Mouse (Mus musculus) embryonic facial prominence, embryonic 14.5 days (tissue): ENCODE data around the gene Dock1. TPM values are rescaled to one million over a fixed set of nuclear protein-coding genes. Genes with fewer than 3 reads are reported as not detected.
A peak's percentile ranks its signal among the peaks of the same experiment; 100 is the strongest.

Experiments
- ATAC-seq: fragments of 200-750 bp; cut with Nextera tagmentation; 2 replicates; pipeline ENCODE4 v1.8.0; 2017; ENCODE audit warnings: low read depth, moderate number of reproducible peaks, moderate TSS enrichment
- DNase-seq: peaks from one replicate; pipeline ENCODE4 v3.0.0-alpha.2; 2015; ENCODE audit warnings: low spot score
- H3K27ac ChIP-seq: fragments of 300-500 bp; sonication (generic); replicated peaks from 2 replicates; pipeline ENCODE4 v1.5.1; 2014; ENCODE audit warnings: low read depth, mild to moderate bottlenecking, low read length, moderate library complexity
- H3K27me3 ChIP-seq: fragments of 300-500 bp; sonication (generic); replicated peaks from 2 replicates; pipeline ENCODE4 v1.6.1; 2014; ENCODE audit warnings: low read length; ENCODE audit not compliant: control insufficient read depth, insufficient read depth
- H3K36me3 ChIP-seq: fragments of 300-500 bp; sonication (generic); 2 replicates; pipeline ENCODE4 v1.6.1; 2014; ENCODE audit warnings: low read length, mixed read lengths; ENCODE audit not compliant: control insufficient read depth, insufficient read depth
- H3K4me1 ChIP-seq: fragments of 300-500 bp; sonication (generic); 2 replicates; pipeline ENCODE4 v1.6.1; 2014; ENCODE audit warnings: antibody characterized with exemption, low read length; ENCODE audit not compliant: control insufficient read depth, insufficient read depth
- H3K4me2 ChIP-seq: fragments of 300-500 bp; sonication (generic); 2 replicates; pipeline ENCODE4 v1.6.1; 2014; ENCODE audit warnings: low read depth, mild to moderate bottlenecking, low read length, moderate library complexity, mixed read lengths
- H3K4me3 ChIP-seq: fragments of 300-500 bp; sonication (generic); 2 replicates; pipeline ENCODE4 v1.5.1; 2014; ENCODE audit warnings: low read depth, mild to moderate bottlenecking, low read length
- H3K9ac ChIP-seq: fragments of 300-500 bp; sonication (generic); 2 replicates; pipeline ENCODE4 v1.6.1; 2014; ENCODE audit warnings: low read depth, mild to moderate bottlenecking, low read length, moderate library complexity, mixed read lengths
- H3K9me3 ChIP-seq: fragments of 300-500 bp; sonication (generic); 2 replicates; pipeline ENCODE4 v1.6.1; 2016; ENCODE audit warnings: low read length; ENCODE audit not compliant: control insufficient read depth
- WGBS: fragments of 180-500 bp; shearing (Covaris S2); extraction: QIAGEN DNeasy Blood & Tissue Kit; methylation state at CpG from one replicate; pipeline ENCODE4 v1.1.7; 2014; 5-methylcytosine and 5-hydroxymethylcytosine counted together
- polyA plus RNA-seq: library from polyadenylated mRNA; unstranded; fragments of >200 nt; fragmentation: Nextera tagmentation; extraction: Ambion mirVana; gene quantifications from 2 replicates; pipeline ENCODE4 v1.2.1, GENCODE M21; 2014

Gene Dock1
- polyA plus RNA-seq, 1 experiment from 2014 or later = 35.6 TPM

DNA sequence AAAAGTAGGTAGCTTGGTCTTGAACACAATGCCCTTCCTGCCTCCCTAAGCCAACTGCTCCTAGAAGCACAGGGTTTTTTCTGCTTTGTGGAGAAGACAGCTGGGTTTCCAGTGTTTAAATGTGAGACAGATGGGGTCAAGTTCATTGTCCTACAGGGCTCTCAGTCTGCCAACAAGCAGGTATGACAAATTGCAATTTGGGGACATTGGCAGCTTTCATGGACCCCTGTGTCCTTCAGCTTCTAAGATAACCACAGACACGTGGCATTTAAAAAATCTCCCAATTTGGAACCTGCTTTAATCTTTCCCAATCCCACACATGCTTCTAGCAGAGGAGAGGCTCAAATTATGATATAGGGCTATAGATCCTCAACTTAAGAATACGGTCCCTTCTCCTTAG lies 224.2 kb downstream of the Dock1 start:
- ATAC-seq (no peak), DNase-seq (no peak)
- Histone ChIP-seq H3K9me3 (no peaks in the 10 kb centered on the region), H3K9ac (no peak overlapping the region), H3K4me3 (no peak overlapping the region), H3K4me1 (no peaks in the 10 kb centered on the region), H3K27ac (no peak overlapping the region), H3K27me3 (no peaks in the 10 kb centered on the region), H3K4me2 (no peak overlapping the region), H3K36me3 (0 out of 2 replicates have a peak, but pooled peaks cover 4% of the 10 kb centered on the region)
- 69% methylated on average over 2 of the region's 2 CpGs for WGBS

- H3K9ac ChIP-seq = no peak overlapping the region
- no peak overlapping the region for H3K27ac ChIP-seq
- no peak overlapping the region for H3K4me3 ChIP-seq
- H3K4me1 ChIP-seq = no peaks in the 10 kb centered on the region
- ATAC-seq (no peak), DNase-seq (no peak)
- no peaks in the 10 kb centered on the region for H3K27me3 ChIP-seq
- 90% methylated on average over 2 of the region's 2 CpGs for WGBS
- no peaks in the 10 kb centered on the region for H3K9me3 ChIP-seq
- H3K36me3 ChIP-seq = 0 out of 2 replicates have a peak, but pooled peaks cover 4% of the 10 kb centered on the region
- no peak overlapping the region for H3K4me2 ChIP-seq
Measured at GRCm38 (mm10) chr7:134899462-134899861, 229.0 kb downstream of the Dock1 start.

GRCm38 (mm10) chr7:134901992-134902391 lies 231.5 kb downstream of the Dock1 start:
- ATAC-seq (no peak), DNase-seq (peak; percentile 12)
- 70% methylated on average over 2 of the region's 2 CpGs for WGBS
- no peak overlapping the region for H3K9ac ChIP-seq
- no peak overlapping the region for H3K4me3 ChIP-seq
- H3K4me2 ChIP-seq = no peak overlapping the region
- H3K9me3 ChIP-seq = no peaks in the 10 kb centered on the region
- no peaks in the 10 kb centered on the region for H3K4me1 ChIP-seq
- H3K27ac ChIP-seq = no peak overlapping the region
- H3K27me3 ChIP-seq = no peaks in the 10 kb centered on the region
- H3K36me3 ChIP-seq = 0 out of 2 replicates have a peak, but pooled peaks cover 2% of the 10 kb centered on the region

- Histone ChIP-seq H3K9ac (no peak overlapping the region), H3K9me3 (no peaks in the 10 kb centered on the region), H3K4me3 (no peak overlapping the region), H3K27ac (no peak overlapping the region), H3K4me2 (no peak overlapping the region), H3K4me1 (0 out of 2 replicates have a peak, but pooled peaks cover 3% of the 10 kb centered on the region), H3K27me3 (peaks cover 5% of the 10 kb centered on the region; the same call in 1 of the 2 replicates), H3K36me3 (no peaks in the 10 kb centered on the region)
- DNase-seq = no peak
- no peak for ATAC-seq
- WGBS = 73% methylated on average over 2 of the region's 2 CpGs
Measured at GRCm38 (mm10) chr7:134931886-134932285, 261.4 kb downstream of the Dock1 start.

- Histone ChIP-seq H3K4me2 (peak overlapping the region; percentile 96), H3K4me1 (peaks cover 8% of the 10 kb centered on the region), H3K4me3 (peak overlapping the region; percentile 57), H3K9ac (peak overlapping the region; percentile 67), H3K36me3 (no peaks in the 10 kb centered on the region), H3K9me3 (no peaks in the 10 kb centered on the region), H3K27me3 (peaks cover 10% of the 10 kb centered on the region; the same call in 1 of the 2 replicates), H3K27ac (no peak overlapping the region; the same call in 1 of the 2 replicates)
- no peak for DNase-seq
- under 1% methylated on average over 27 of the region's 37 CpGs for WGBS
- peak; percentile 50 for ATAC-seq
Measured at GRCm38 (mm10) chr7:134937471-134937926, 267.0 kb downstream of the Dock1 start.

GRCm38 (mm10) chr7:134937927-134938609 lies 267.6 kb downstream of the Dock1 start, which contains the start of gene Fam196a:
Fam196a (minus strand) TSS chr7:134938430.
- peak; percentile 87 for ATAC-seq

DNA sequence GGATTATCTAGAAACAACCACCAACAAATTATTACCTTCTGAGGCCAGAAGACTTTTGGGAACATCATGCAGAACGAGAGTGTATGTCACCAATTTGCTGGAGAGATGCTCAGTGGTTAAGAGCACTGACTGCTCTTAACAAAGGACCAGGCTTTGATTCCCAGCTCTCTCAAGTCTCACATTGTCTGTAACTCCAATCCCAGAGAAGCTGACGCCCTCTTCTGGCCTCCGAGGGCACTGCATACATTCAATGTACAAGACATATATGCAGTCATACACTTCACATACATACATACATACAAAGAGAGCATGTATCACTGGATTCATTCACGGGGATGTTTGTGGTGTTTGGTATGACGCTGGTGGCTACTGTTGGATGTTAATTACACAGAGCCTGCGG lies 271.4 kb downstream of the Dock1 start:
- H3K27me3 ChIP-seq = 0 out of 2 replicates have a peak, but pooled peaks cover 6% of the 10 kb centered on the region
- DNase-seq (no peak), ATAC-seq (no peak)
- peaks cover 5% of the 10 kb centered on the region for H3K4me1 ChIP-seq
- H3K9me3 ChIP-seq = no peaks in the 10 kb centered on the region
- H3K4me3 ChIP-seq = no peak overlapping the region
- H3K9ac ChIP-seq = no peak overlapping the region
- H3K4me2 ChIP-seq = no peak overlapping the region
- no peak overlapping the region for H3K27ac ChIP-seq
- no peaks in the 10 kb centered on the region for H3K36me3 ChIP-seq
- WGBS = 96% methylated on average over 6 of the region's 6 CpGs

More at GRCm38 (mm10) chr7:134937927-134938609, 267.6 kb downstream of the Dock1 start, which contains the start of gene Fam196a:
- H3K9me3 ChIP-seq = no peaks in the 10 kb centered on the region
- peaks cover 8% of the 10 kb centered on the region for H3K4me1 ChIP-seq
- H3K27me3 ChIP-seq = peaks cover 10% of the 10 kb centered on the region; the same call in 1 of the 2 replicates
- no peak within 1 kb of the TSS; the same call in 1 of the 2 replicates for H3K27ac ChIP-seq
- WGBS = 0% methylated on average over 13 of the region's 71 CpGs
- H3K9ac ChIP-seq = peak within 1 kb of the TSS; percentile 67
- DNase-seq = peak; percentile 87
- H3K4me3 ChIP-seq = peak within 1 kb of the TSS; percentile 57
- H3K4me2 ChIP-seq = peak within 1 kb of the TSS; percentile 96
- H3K36me3 ChIP-seq = no peaks in the 10 kb centered on the region

GRCm38 (mm10) chr7:134943063-134943462 lies 272.6 kb downstream of the Dock1 start:
- Histone ChIP-seq H3K4me2 (no peak overlapping the region), H3K27me3 (no peaks in the 10 kb centered on the region), H3K9ac (no peak overlapping the region), H3K27ac (no peak overlapping the region), H3K4me1 (peaks cover 5% of the 10 kb centered on the region; the same call in 1 of the 2 replicates), H3K9me3 (no peaks in the 10 kb centered on the region), H3K36me3 (no peaks in the 10 kb centered on the region), H3K4me3 (no peak overlapping the region)
- ATAC-seq = no peak; the same call in 1 of the 2 replicates
- no peak for DNase-seq
- 75% methylated on average over 5 of the region's 6 CpGs for WGBS
